Mouse (Mus musculus): ENCODE results near the gene Nkain2.

- no peak for TF ChIP-seq CTCF (IDR thresholded peaks at IDR 0.05; ENCODE audit: low read depth, low read length)
- no peak for TF ChIP-seq EP300 (IDR thresholded peaks at IDR 0.05; ENCODE audit: insufficient read depth, low read depth, low read length)
- no peak for TF ChIP-seq POLR2A (IDR thresholded peaks at IDR 0.05; ENCODE audit: insufficient read depth, low read length)
Measured at GRCm38 (mm10) chr10:32029996-32030395, 860.3 kb downstream of the Nkain2 start.
